Mouse (Mus musculus): ENCODE measurements around the gene Ubxn6. TPM values are rescaled to one million over a fixed set of nuclear protein-coding genes. Genes with fewer than 3 reads are reported as not detected.

Ubxn6 gene
- polyA plus RNA-seq (2012; rRNA removed), result 109 and 120 TPM in 2 replicates

- 0 out of 2 replicates have a peak, but pooled peaks have one; percentile 12 for TF ChIP-seq CTCF (IDR thresholded peaks at IDR 0.05; ENCODE audit: extremely low read depth, insufficient read depth, low read length)
- TF ChIP-seq POLR2A (IDR thresholded peaks at IDR 0.05; ENCODE audit: extremely low read depth, insufficient read depth, low read length), result peak; percentile 61
- peak within 1 kb of the TSS; percentile 86 for H3K4me3 ChIP-seq (ENCODE audit: insufficient read depth, low read length)
Observed at GRCm38 (mm10) chr17:56074827-56075208, at the start of gene Ubxn6. Gene Ubxn6, minus strand, starts transcription at chr17:56075028.

DNA sequence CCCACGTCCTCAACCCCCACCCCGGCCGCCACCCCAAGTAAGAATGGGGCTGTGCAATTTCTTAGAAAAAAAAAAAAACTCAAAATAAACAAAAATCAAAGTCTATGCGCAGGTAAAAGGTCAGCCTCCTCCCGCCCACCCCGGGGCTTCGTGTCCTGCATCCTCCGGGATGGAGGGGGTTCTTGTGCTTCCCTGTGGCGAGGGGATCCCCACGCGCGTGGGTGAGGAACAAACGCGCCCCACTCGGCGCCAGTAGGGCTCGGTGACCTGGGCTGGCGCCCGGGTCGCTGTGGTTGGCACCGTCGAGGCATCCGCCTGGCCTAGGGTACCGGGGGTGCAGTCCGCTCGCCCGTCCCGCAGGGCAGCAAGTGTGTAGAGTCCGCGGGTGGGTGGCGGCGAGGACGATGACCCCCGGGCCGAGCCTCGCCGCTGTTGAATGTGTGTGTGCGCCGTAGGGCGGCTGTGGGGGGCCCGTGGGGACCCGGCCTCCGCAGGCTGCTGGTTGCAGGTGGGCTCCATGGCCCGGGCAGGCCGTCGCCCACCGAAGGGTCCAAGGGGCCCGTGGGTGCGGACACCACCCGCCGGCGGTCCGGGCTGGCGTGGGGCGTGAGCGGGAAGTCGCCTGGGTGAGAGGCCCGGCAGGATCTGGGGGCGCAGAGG is 49.0 kb upstream of the Ubxn6 start:
- TF ChIP-seq POLR2A (IDR thresholded peaks at IDR 0.05; ENCODE audit: extremely low read depth, insufficient read depth, low read length), result no peak
- Histone ChIP-seq H3K4me3 (ENCODE audit: insufficient read depth, low read length) (no peak overlapping the region), H3K27ac (ENCODE audit: insufficient read depth, low read length) (no peak overlapping the region), H3K4me1 (ENCODE audit: control insufficient read depth, insufficient read depth, low read length) (no peaks in the 10 kb centered on the region)

More at GRCm38 (mm10) chr17:56074827-56075208, at the start of gene Ubxn6:
- peak within 1 kb of the TSS; percentile 95 for H3K27ac ChIP-seq (ENCODE audit: insufficient read depth, low read length)
- peaks cover 2% of the 10 kb centered on the region; the same call in 1 of the 2 replicates for H3K4me1 ChIP-seq (ENCODE audit: control insufficient read depth, insufficient read depth, low read length)

GRCm38 (mm10) chr17:56123161-56123560 is 48.3 kb upstream of the Ubxn6 start:
- TF ChIP-seq CTCF (IDR thresholded peaks at IDR 0.05; ENCODE audit: extremely low read depth, insufficient read depth, low read length) (no peak), POLR2A (IDR thresholded peaks at IDR 0.05; ENCODE audit: extremely low read depth, insufficient read depth, low read length) (no peak)
- H3K27ac ChIP-seq (ENCODE audit: insufficient read depth, low read length), result no peak overlapping the region

DNA sequence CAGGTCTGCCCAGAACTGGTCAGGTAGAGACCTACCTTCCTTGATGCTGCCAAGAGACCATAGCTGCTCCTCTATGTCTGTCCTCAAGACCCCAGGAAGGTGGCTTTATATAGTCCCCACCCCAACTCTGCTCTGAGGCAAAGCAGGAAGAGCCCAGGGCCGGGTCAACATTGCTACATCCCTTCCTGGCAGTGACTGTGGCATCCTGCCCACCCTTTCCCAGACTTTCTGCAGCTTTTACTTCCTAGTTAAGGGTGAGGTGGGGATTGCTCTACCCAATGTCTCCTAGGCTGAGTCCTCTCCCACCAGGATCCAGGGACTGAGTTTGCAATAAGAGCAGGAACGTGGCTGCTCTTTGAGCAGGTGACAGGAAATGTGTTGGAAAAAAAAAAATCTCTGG is 47.0 kb upstream of the Ubxn6 start, which contains the start of gene Lrg1:
TSS of gene Lrg1 (minus strand) at position 176 of the 400 bp plus-strand sequence.
- H3K4me1 ChIP-seq (ENCODE audit: control insufficient read depth, insufficient read depth, low read length), result no peaks in the 10 kb centered on the region
- no peak for TF ChIP-seq CTCF (IDR thresholded peaks at IDR 0.05; ENCODE audit: extremely low read depth, insufficient read depth, low read length)
- TF ChIP-seq POLR2A (IDR thresholded peaks at IDR 0.05; ENCODE audit: extremely low read depth, insufficient read depth, low read length), result no peak
- H3K27ac ChIP-seq (ENCODE audit: insufficient read depth, low read length), result no peak within 1 kb of the TSS
- 0 out of 2 replicates have a peak within 1 kb of the TSS, but pooled peaks have one; percentile 8 for H3K4me3 ChIP-seq (ENCODE audit: insufficient read depth, low read length)

More at GRCm38 (mm10) chr17:56123161-56123560, 48.3 kb upstream of the Ubxn6 start:
- H3K4me3 ChIP-seq (ENCODE audit: insufficient read depth, low read length), result no peak overlapping the region
- no peaks in the 10 kb centered on the region for H3K4me1 ChIP-seq (ENCODE audit: control insufficient read depth, insufficient read depth, low read length)

- TF ChIP-seq POLR2A (IDR thresholded peaks at IDR 0.05; ENCODE audit: extremely low read depth, insufficient read depth, low read length), result no peak
- TF ChIP-seq CTCF (IDR thresholded peaks at IDR 0.05; ENCODE audit: extremely low read depth, insufficient read depth, low read length), result no peak
- Histone ChIP-seq H3K4me1 (ENCODE audit: control insufficient read depth, insufficient read depth, low read length) (no peaks in the 10 kb centered on the region), H3K27ac (ENCODE audit: insufficient read depth, low read length) (no peak overlapping the region), H3K4me3 (ENCODE audit: insufficient read depth, low read length) (0 out of 2 replicates have a peak overlapping the region, but pooled peaks have one; percentile 8)
Observed at GRCm38 (mm10) chr17:56119981-56120880, 45.4 kb upstream of the Ubxn6 start.

DNA sequence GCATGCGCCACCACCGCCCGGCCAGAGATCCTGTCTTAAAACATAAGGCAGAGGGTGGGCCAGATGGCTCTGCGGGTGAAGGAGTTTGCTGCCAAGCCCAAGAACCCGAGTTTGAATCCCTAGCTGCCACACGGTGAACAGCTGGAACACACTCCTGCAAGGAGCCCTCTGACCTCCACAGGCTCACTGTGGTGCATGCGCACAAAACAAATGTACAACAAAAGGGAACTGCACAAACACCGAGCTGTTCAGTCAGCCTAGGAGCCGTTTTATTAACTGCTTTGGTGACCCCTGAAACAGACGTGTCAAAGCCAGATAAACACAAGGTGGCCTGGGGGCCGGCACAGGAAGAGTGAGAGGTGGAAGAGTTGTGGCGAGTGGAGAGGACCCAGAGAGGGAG is 44.6 kb upstream of the Ubxn6 start:
- Histone ChIP-seq H3K4me1 (ENCODE audit: control insufficient read depth, insufficient read depth, low read length) (no peaks in the 10 kb centered on the region), H3K27ac (ENCODE audit: insufficient read depth, low read length) (no peak overlapping the region), H3K4me3 (ENCODE audit: insufficient read depth, low read length) (no peak overlapping the region)
- TF ChIP-seq CTCF (IDR thresholded peaks at IDR 0.05; ENCODE audit: extremely low read depth, insufficient read depth, low read length), result no peak
- TF ChIP-seq POLR2A (IDR thresholded peaks at IDR 0.05; ENCODE audit: extremely low read depth, insufficient read depth, low read length), result no peak

DNA sequence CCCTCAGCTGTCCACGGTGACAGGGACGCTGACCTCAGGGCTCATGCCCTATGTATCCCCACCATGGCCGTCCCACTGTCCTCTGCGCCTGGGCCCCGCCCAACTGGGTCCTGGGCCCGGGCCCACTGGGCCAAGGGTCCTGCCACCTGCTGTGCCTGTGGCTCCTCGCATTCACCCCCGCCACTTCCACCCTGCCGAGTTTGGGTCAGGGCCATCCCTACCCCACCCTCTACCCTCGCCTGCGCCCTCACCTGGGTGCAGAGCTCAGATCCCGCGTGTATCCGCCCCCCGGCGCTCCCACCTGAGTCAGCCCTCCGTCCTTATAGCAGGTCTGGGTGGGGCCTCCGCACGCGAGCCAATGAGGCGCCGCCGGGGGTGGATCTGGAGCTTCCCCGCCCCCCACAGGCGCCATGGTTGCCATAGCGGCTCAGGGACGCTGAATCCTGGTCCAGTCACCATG is 42.5 kb upstream of the Ubxn6 start, which contains the start of gene Plin5:
TSS of gene Plin5 (minus strand) at position 346 of the 460 bp plus-strand sequence.
- H3K27ac ChIP-seq (ENCODE audit: insufficient read depth, low read length), result no peak within 1 kb of the TSS
- no peaks in the 10 kb centered on the region for H3K4me1 ChIP-seq (ENCODE audit: control insufficient read depth, insufficient read depth, low read length)
- TF ChIP-seq POLR2A (IDR thresholded peaks at IDR 0.05; ENCODE audit: extremely low read depth, insufficient read depth, low read length) (no peak), CTCF (IDR thresholded peaks at IDR 0.05; ENCODE audit: extremely low read depth, insufficient read depth, low read length) (no peak)
- peak within 1 kb of the TSS; percentile 12; the same call in 1 of the 2 replicates for H3K4me3 ChIP-seq (ENCODE audit: insufficient read depth, low read length)

- Histone ChIP-seq H3K4me1 (ENCODE audit: control insufficient read depth, insufficient read depth, low read length) (no peaks in the 10 kb centered on the region), H3K4me3 (ENCODE audit: insufficient read depth, low read length) (no peak overlapping the region), H3K27ac (ENCODE audit: insufficient read depth, low read length) (no peak overlapping the region)
- TF ChIP-seq CTCF (IDR thresholded peaks at IDR 0.05; ENCODE audit: extremely low read depth, insufficient read depth, low read length) (no peak), POLR2A (IDR thresholded peaks at IDR 0.05; ENCODE audit: extremely low read depth, insufficient read depth, low read length) (no peak)
Observed at GRCm38 (mm10) chr17:56116193-56116592, 41.4 kb upstream of the Ubxn6 start.

DNA sequence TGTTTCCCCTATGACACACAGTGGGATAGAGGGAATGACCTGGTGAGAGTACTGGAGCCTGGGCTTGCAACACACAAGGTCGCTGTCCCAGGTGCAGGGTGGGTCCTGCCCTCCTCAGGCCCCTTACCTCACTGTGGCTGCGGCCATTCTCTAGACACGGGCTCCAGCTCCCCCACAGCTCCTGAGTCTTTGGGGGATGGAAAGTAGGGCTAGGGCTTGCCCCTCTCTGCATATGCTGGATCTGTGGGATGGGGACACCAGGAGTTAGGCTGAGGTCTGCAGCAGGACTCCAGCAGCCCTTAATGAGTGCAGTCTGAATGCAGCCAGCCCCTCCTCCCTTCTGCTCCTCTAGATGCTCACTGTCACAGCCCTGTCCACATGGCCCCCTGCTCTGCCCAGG is 37.9 kb upstream of the Ubxn6 start:
- Histone ChIP-seq H3K4me3 (ENCODE audit: insufficient read depth, low read length) (no peak overlapping the region), H3K27ac (ENCODE audit: insufficient read depth, low read length) (no peak overlapping the region), H3K4me1 (ENCODE audit: control insufficient read depth, insufficient read depth, low read length) (no peaks in the 10 kb centered on the region; the same call in 1 of the 2 replicates)
- TF ChIP-seq CTCF (IDR thresholded peaks at IDR 0.05; ENCODE audit: extremely low read depth, insufficient read depth, low read length), result no peak
- no peak for TF ChIP-seq POLR2A (IDR thresholded peaks at IDR 0.05; ENCODE audit: extremely low read depth, insufficient read depth, low read length)
